Mouse (Mus musculus) neural tube, embryonic 15.5 days (tissue): Measurements from ENCODE around the gene Cyth1. TPM values are rescaled to one million over a fixed set of nuclear protein-coding genes. Genes with fewer than 3 reads are reported as not detected.

ENCODE experiments used
- ATAC-seq: fragments of 200-750 bp; cut with Nextera tagmentation; 2 replicates; pipeline ENCODE4 v1.8.0; 2017; ENCODE audit warnings: mild to moderate bottlenecking, moderate TSS enrichment, moderate library complexity; ENCODE audit not compliant: low FRiP score
- H3K27ac ChIP-seq: fragments of 300-500 bp; sonication (generic); replicated peaks from 2 replicates; pipeline ENCODE4 v1.5.1; 2015; ENCODE audit warnings: mild to moderate bottlenecking, inconsistent platforms
- H3K27me3 ChIP-seq: fragments of 300-500 bp; sonication (generic); replicated peaks from 2 replicates; pipeline ENCODE4 v1.6.1; 2015; ENCODE audit warnings: inconsistent platforms
- H3K36me3 ChIP-seq: fragments of 300-500 bp; sonication (generic); 2 replicates; pipeline ENCODE4 v1.6.1; 2015; ENCODE audit warnings: inconsistent platforms
- H3K4me1 ChIP-seq: fragments of 300-500 bp; sonication (generic); 2 replicates; pipeline ENCODE4 v1.6.1; 2015; ENCODE audit warnings: inconsistent platforms
- H3K4me2 ChIP-seq: fragments of 300-500 bp; sonication (generic); 2 replicates; pipeline ENCODE4 v1.6.1; 2015; ENCODE audit warnings: inconsistent platforms, mild to moderate bottlenecking, moderate library complexity
- H3K4me3 ChIP-seq: fragments of 300-500 bp; sonication (generic); replicated peaks from 2 replicates; pipeline ENCODE4 v1.5.1; 2015; ENCODE audit warnings: mild to moderate bottlenecking, inconsistent platforms
- H3K9ac ChIP-seq: fragments of 300-500 bp; sonication (generic); replicated peaks from 2 replicates; pipeline ENCODE4 v1.6.1; 2015; ENCODE audit warnings: mild to moderate bottlenecking, inconsistent platforms
- H3K9me3 ChIP-seq: fragments of 300-500 bp; sonication (generic); replicated peaks from 2 replicates; pipeline ENCODE4 v1.6.1; 2016; ENCODE audit warnings: inconsistent platforms
- WGBS: fragments of 180-500 bp; shearing (Covaris S2); methylation state at CpG from one replicate; pipeline ENCODE4 v1.1.7; 2015; ENCODE audit warnings: mixed read lengths; 5-methylcytosine and 5-hydroxymethylcytosine counted together
- polyA plus RNA-seq: library from polyadenylated mRNA; unstranded; fragments of >200 nt; fragmentation: Nextera tagmentation; extraction: Ambion mirVana; gene quantifications from 2 replicates; pipeline ENCODE4 v1.2.1, GENCODE M21; 2015

Gene Cyth1
- polyA plus RNA-seq, 1 experiment from 2014 or later = 22.5 TPM

DNA sequence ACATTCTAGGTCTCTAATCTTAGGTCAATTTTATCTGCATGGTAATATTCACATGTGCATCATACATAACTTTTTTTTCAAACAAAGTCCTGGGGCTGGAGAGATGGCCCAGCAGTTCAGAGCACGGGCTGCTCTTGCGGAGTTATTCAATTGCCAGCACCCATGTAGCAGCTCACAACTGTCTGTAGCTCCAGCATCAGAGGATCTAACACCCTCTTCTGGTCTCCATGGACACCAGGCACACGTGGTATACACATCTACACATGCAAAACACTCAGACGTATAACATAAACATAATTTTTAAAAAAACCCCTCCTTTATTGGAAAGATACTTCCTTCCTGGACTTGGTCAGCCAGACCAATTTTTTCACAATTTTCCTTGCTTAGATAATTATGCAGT, 89.6 kb downstream of the Cyth1 start:
- Histone ChIP-seq H3K4me2 (no peak overlapping the region), H3K4me1 (peaks cover 2% of the 10 kb centered on the region; the same call in 1 of the 2 replicates), H3K4me3 (no peak overlapping the region), H3K36me3 (peaks cover 7% of the 10 kb centered on the region; the same call in 1 of the 2 replicates), H3K27ac (no peak overlapping the region), H3K27me3 (no peaks in the 10 kb centered on the region), H3K9me3 (no peaks in the 10 kb centered on the region), H3K9ac (no peak overlapping the region)
- WGBS = 72% methylated on average over 4 of the region's 4 CpGs
- no peak for ATAC-seq

GRCm38 (mm10) chr11:118156480-118157060, 91.8 kb downstream of the Cyth1 start:
- H3K9me3 ChIP-seq = no peaks in the 10 kb centered on the region

DNA sequence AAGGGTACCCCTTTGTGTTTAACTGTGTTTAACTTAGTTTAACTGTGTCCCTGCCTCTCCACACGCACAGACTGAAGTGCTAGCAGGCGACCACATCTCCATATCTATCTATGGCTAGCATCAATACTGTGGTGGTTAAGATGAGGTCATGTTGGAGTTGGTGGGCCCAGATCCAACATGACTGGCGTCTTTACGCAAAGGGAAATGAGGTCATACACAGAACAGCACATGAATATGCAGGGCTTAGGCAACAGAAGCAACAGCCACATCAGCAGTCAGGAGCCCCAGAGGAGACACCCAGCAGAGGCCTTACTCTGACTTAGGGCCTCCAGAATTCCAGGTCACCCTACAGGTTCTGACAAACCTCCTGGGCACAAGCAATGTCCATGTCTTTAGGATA, 95.4 kb downstream of the Cyth1 start:
- Histone ChIP-seq H3K27me3 (no peaks in the 10 kb centered on the region), H3K36me3 (no peaks in the 10 kb centered on the region), H3K4me3 (no peak overlapping the region), H3K9ac (no peak overlapping the region), H3K4me1 (peaks cover 15% of the 10 kb centered on the region), H3K27ac (no peak overlapping the region), H3K9me3 (no peaks in the 10 kb centered on the region), H3K4me2 (no peak overlapping the region)
- no peak for ATAC-seq
- WGBS = 90% methylated on average over 4 of the region's 4 CpGs

More at GRCm38 (mm10) chr11:118156480-118157060, 91.8 kb downstream of the Cyth1 start:
- no peak overlapping the region for H3K4me2 ChIP-seq
- no peaks in the 10 kb centered on the region for H3K27me3 ChIP-seq
- peaks cover 2% of the 10 kb centered on the region; the same call in 1 of the 2 replicates for H3K4me1 ChIP-seq
- no peak overlapping the region for H3K4me3 ChIP-seq
- no peak overlapping the region for H3K9ac ChIP-seq
- no peak overlapping the region for H3K27ac ChIP-seq
- no peak for ATAC-seq
- 63% methylated on average over 8 of the region's 8 CpGs for WGBS
- H3K36me3 ChIP-seq = no peaks in the 10 kb centered on the region

GRCm38 (mm10) chr11:118151423-118152180, 96.8 kb downstream of the Cyth1 start:
- H3K9me3 ChIP-seq = no peaks in the 10 kb centered on the region
- no peak overlapping the region for H3K4me2 ChIP-seq
- no peaks in the 10 kb centered on the region for H3K27me3 ChIP-seq
- H3K27ac ChIP-seq = no peak overlapping the region
- ATAC-seq = no peak
- H3K4me3 ChIP-seq = no peak overlapping the region
- H3K4me1 ChIP-seq = peaks cover 15% of the 10 kb centered on the region
- 88% methylated on average over 5 of the region's 5 CpGs for WGBS
- H3K9ac ChIP-seq = no peak overlapping the region
- H3K36me3 ChIP-seq = no peaks in the 10 kb centered on the region

DNA sequence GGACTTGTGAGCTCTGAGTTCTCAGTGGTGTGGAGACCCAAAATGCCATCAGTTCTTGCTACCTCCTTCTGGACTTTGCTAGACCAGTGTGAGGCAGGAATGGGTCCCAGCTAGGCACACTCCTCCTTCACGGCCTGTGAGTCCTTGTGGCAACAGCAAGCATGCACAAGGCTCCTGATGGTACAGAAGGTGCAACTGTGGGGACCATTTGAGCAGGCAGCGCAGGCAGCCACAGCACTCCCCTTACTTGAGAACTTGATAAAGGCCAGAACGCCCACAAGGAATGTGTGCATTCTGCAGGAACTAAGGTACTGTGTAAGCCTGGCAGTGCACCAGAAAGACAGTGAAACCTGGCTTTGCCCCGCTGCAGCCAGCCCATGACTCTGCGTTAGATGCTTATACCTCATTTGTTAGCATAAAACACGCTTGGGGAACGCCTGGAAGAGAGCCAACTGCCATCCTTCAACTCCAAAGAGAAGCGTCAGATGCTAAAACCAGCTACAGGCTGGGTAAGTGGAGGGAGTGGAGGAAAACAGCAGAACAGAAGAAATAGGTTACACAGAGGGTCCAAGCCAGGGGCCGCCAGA, 98.2 kb downstream of the Cyth1 start:
- Histone ChIP-seq H3K36me3 (no peaks in the 10 kb centered on the region), H3K9me3 (no peaks in the 10 kb centered on the region), H3K9ac (no peak overlapping the region), H3K4me2 (no peak overlapping the region), H3K27me3 (no peaks in the 10 kb centered on the region), H3K27ac (peak overlapping the region; percentile 7; the same call in 1 of the 2 replicates), H3K4me3 (no peak overlapping the region), H3K4me1 (peaks cover 15% of the 10 kb centered on the region)
- WGBS = 51% methylated on average over 9 of the region's 9 CpGs
- ATAC-seq = no peak

DNA sequence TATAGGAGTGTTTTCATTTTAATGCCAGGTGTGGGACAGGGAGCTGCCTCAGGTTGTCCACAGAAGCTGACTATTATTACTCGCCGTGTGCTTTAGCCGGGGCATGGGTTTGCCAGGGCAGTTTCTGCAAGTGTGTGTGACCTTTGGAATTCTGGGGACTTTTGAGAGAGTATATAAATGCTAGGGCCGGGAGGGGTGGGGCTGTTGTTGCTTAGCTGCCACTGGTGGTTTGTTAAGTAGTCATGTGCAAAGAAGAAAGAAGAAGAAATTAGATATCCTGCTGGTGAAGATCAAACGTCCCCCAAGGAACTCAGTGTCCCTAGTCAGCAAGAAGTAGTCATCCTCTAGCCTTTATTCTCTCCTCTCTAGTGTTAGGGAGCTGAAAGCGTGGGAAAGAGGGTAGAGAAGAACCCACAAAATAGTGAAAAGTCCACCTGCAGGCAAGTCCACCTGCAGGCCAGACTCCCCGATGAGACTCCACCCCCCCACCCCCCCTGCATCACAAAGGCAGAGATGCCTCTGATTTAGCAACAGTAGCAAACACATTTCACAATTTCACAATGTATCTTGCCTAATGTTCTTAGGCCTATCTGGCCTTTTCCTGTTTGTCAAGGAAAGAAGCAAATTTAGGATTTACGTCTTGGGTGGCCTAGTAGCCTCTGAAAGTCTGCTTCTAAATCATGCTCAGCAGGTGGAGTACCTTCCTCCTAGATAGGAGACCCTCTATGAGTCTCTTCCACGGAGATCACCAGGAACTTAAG, 100.3 kb downstream of the Cyth1 start:
- ATAC-seq = no peak
- WGBS = 68% methylated on average over 9 of the region's 9 CpGs
- no peak overlapping the region for H3K4me3 ChIP-seq

GRCm38 (mm10) chr11:118146446-118146845, 101.9 kb downstream of the Cyth1 start:
- WGBS = 95% methylated on average over 10 of the region's 10 CpGs
- Histone ChIP-seq H3K27me3 (no peaks in the 10 kb centered on the region), H3K4me2 (no peak overlapping the region), H3K4me1 (peaks cover 25% of the 10 kb centered on the region), H3K9me3 (no peaks in the 10 kb centered on the region), H3K36me3 (no peaks in the 10 kb centered on the region), H3K9ac (no peak overlapping the region), H3K27ac (no peak overlapping the region), H3K4me3 (no peak overlapping the region)
- ATAC-seq = no peak

More for the DNA sequence above, 100.3 kb downstream of the Cyth1 start:
- Histone ChIP-seq H3K9me3 (no peaks in the 10 kb centered on the region), H3K4me2 (no peak overlapping the region), H3K27ac (no peak overlapping the region), H3K4me1 (peaks cover 15% of the 10 kb centered on the region), H3K36me3 (no peaks in the 10 kb centered on the region), H3K9ac (no peak overlapping the region), H3K27me3 (no peaks in the 10 kb centered on the region)

GRCm38 (mm10) chr11:118145771-118146351, 102.5 kb downstream of the Cyth1 start:
- H3K27me3 ChIP-seq = no peaks in the 10 kb centered on the region
- H3K4me3 ChIP-seq = no peak overlapping the region
- H3K9ac ChIP-seq = no peak overlapping the region
- H3K4me1 ChIP-seq = peaks cover 22% of the 10 kb centered on the region
- H3K9me3 ChIP-seq = no peaks in the 10 kb centered on the region
- H3K36me3 ChIP-seq = no peaks in the 10 kb centered on the region
- WGBS = 69% methylated on average over 16 of the region's 16 CpGs
- ATAC-seq = no peak
- no peak overlapping the region for H3K4me2 ChIP-seq
- H3K27ac ChIP-seq = 0 out of 2 replicates have a peak overlapping the region, but pooled peaks have one; percentile 48

DNA sequence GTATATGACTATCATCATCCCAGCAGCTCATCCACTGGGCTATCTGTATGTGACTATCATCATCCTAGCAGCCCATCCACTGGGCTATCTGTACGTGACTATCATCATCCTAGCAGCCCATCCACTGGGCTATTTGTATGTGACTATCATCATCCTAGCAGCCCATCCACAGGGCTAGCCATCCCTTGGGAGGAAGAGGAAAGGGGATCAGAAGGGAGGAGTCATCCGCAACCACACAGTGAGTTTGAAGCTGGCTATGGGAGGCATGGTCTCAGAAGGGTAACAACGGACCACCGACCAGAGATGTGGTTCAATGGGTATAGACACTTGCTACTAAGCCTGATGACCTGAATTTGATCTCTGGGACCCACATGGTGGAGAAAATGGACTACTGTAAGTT, 103.3 kb downstream of the Cyth1 start:
- Histone ChIP-seq H3K4me1 (peaks cover 14% of the 10 kb centered on the region), H3K4me2 (no peak overlapping the region), H3K36me3 (no peaks in the 10 kb centered on the region), H3K27ac (no peak overlapping the region), H3K9me3 (no peaks in the 10 kb centered on the region), H3K9ac (no peak overlapping the region), H3K27me3 (no peaks in the 10 kb centered on the region), H3K4me3 (no peak overlapping the region)
- 93% methylated on average over 4 of the region's 4 CpGs for WGBS
- no peak for ATAC-seq

- Histone ChIP-seq H3K4me1 (peaks cover 11% of the 10 kb centered on the region), H3K27ac (no peak overlapping the region), H3K36me3 (no peaks in the 10 kb centered on the region), H3K9ac (no peak overlapping the region), H3K27me3 (no peaks in the 10 kb centered on the region), H3K4me3 (no peak overlapping the region), H3K4me2 (no peak overlapping the region), H3K9me3 (no peaks in the 10 kb centered on the region)
- WGBS = 94% methylated on average over 4 of the region's 4 CpGs
- no peak for ATAC-seq
Measured at GRCm38 (mm10) chr11:118143731-118144130, 104.7 kb downstream of the Cyth1 start.

DNA sequence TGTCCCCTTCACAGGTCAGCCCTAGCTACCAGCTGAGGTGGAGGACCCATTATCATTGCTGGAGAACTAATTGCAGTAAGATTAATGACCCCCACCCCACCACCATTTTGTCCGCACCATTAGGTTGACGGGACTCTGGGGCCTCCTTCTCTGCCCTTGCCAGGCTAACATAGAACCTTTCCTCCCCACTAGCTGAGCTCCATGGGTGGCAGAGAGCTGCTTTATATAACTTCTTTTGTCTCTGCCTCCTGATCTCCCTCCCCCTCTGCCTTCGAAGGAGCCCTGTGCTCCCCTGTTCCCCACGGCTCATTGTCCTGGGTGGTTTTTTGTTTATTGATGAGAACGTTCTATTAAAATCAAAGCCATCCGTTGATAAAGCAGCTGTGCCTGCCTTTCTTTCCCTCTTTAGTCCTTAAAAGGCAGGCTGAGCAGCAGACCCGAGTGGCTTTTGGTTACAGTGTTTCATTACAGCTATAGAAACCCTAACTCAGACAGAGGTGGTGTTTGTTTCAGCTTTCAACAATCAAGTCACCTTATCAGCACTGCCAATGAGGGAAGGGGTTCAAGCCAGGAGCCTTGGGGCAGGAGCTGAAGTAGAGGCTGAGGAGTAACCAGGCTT, 105.7 kb downstream of the Cyth1 start:
- H3K9me3 ChIP-seq = no peaks in the 10 kb centered on the region
- H3K9ac ChIP-seq = no peak overlapping the region
- WGBS = 9% methylated on average over 7 of the region's 7 CpGs
- no peak overlapping the region for H3K4me3 ChIP-seq
- peak overlapping the region; percentile 5; the same call in 1 of the 2 replicates for H3K4me2 ChIP-seq
- peak overlapping the region; percentile 67 for H3K27ac ChIP-seq
- ATAC-seq = no peak
- H3K4me1 ChIP-seq = peaks cover 11% of the 10 kb centered on the region
- no peaks in the 10 kb centered on the region for H3K36me3 ChIP-seq
- no peaks in the 10 kb centered on the region for H3K27me3 ChIP-seq
